Mouse (Mus musculus) myocyte (in vitro differentiated cells): ENCODE measurements around the gene 1110008L16Rik.

ENCODE experiments used
- CEBPB ChIP-seq: IDR thresholded peaks from 2 replicates; pipeline ENCODE4 v1.6.1; 2011; ENCODE audit warnings: mild to moderate bottlenecking, moderate library complexity; ENCODE audit not compliant: poor library complexity, insufficient read depth, severe bottlenecking
- E2F4 ChIP-seq: IDR thresholded peaks from one replicate; pipeline ENCODE4 v1.6.1; 2011; ENCODE audit warnings: mild to moderate bottlenecking, control low read depth, moderate library complexity; ENCODE audit not compliant: insufficient read depth
- MAX ChIP-seq: IDR thresholded peaks from one replicate; pipeline ENCODE4 v1.6.1; 2011; ENCODE audit warnings: low read depth, mild to moderate bottlenecking, control low read depth
- MYOD1 ChIP-seq, 3 experiments: IDR thresholded peaks; one replicate each; pipeline ENCODE4 v1.6.1; 2011; ENCODE audit warnings: control low read depth in 2 of 3, low read depth in 2 of 3, mild to moderate bottlenecking in 2 of 3, moderate library complexity in 1 of 3; ENCODE audit not compliant: insufficient read length in 2 of 3, control insufficient read depth in 1 of 3
- POLR2AphosphoS2 ChIP-seq: IDR thresholded peaks from one replicate; pipeline ENCODE4 v1.6.1; 2011; ENCODE audit warnings: low read depth, control low read depth; ENCODE audit not compliant: insufficient read length
- USF1 ChIP-seq: IDR thresholded peaks from one replicate; pipeline ENCODE4 v1.6.1; 2011; ENCODE audit warnings: low read depth, mild to moderate bottlenecking, control low read depth, moderate library complexity

GRCm38 (mm10) chr12:55399128-55399677 lies 99.8 kb downstream of the 1110008L16Rik start:
- no peak for TF ChIP-seq USF1
- TF ChIP-seq POLR2AphosphoS2, result no peak
- no peak for TF ChIP-seq MAX
- TF ChIP-seq MYOD1 (IDR thresholded peaks at IDR 0.05; ENCODE audit: control insufficient read depth in 1 of 3, insufficient read length in 2 of 3, low read depth in 2 of 3), result no peak
- no peak for TF ChIP-seq E2F4
- no peak for TF ChIP-seq CEBPB
